Mouse (Mus musculus): ENCODE data around the gene Tmem233.

Tmem233 gene

GRCm38 (mm10) chr5:116029071-116029470 lies 54.0 kb downstream of the Tmem233 start:
- DNase-seq (ENCODE audit: low spot score in 2 of 2), result peak; percentile 45 to 47

DNA sequence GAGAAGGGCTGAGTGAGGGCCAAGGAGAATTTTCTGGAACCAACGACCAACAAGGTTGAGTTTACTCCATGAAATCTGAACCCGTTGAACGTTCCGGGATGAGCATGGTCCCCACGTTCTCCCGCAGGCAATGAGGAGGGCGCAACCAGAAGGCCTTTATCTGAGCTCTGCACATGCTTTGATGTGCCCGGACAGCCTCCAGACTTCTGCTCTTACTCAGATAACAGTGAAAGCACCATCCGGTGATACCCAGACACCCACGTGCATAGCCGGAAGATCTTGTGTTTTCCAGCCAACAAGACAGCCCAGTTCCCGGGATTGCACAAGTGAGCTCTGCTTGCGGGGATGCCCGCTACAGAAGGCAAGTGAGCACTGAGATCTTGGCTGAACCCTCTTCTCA lies 56.5 kb downstream of the Tmem233 start:
- DNase-seq (ENCODE audit: low spot score in 2 of 2), result peak; percentile 54 to 77

DNA sequence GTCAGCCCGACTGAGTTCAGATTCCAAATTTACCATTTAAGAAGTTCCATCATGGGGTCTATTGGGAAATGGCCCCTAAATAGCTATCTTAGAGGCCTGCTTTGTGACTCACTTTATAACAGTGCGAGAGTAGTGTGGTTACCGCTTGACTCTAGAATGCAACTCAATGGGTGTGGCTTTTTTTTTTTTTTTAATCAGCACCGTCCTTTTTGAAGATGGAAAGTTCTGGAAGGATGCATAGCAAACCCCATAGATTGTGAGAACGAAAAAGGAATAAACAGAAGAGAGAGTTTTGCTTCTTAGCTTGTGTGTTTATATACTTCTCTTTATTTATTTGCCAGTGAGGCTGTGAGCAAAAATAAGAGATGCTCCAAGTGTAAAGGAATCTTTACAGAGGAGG lies 56.9 kb downstream of the Tmem233 start:
- no peak for DNase-seq (ENCODE audit: low spot score in 2 of 2)

- DNase-seq (ENCODE audit: low spot score in 2 of 2), result peak; percentile 95 to 96
Measured at GRCm38 (mm10) chr5:116024327-116024739, 58.7 kb downstream of the Tmem233 start, which contains the start of gene Prkab1. Gene Prkab1 (minus strand): TSS chr5:116024508.

GRCm38 (mm10) chr5:116023821-116024284 lies 59.2 kb downstream of the Tmem233 start:
- DNase-seq (ENCODE audit: low spot score in 2 of 2), result no peak

GRCm38 (mm10) chr5:116023251-116023661 lies 59.8 kb downstream of the Tmem233 start:
- no peak for DNase-seq (ENCODE audit: low spot score in 2 of 2)

- DNase-seq (ENCODE audit: low spot score in 2 of 2), result no peak
Measured at GRCm38 (mm10) chr5:116022658-116023200, 60.3 kb downstream of the Tmem233 start.

GRCm38 (mm10) chr5:116022131-116022530 lies 60.9 kb downstream of the Tmem233 start:
- no peak for DNase-seq (ENCODE audit: low spot score in 2 of 2)

DNA sequence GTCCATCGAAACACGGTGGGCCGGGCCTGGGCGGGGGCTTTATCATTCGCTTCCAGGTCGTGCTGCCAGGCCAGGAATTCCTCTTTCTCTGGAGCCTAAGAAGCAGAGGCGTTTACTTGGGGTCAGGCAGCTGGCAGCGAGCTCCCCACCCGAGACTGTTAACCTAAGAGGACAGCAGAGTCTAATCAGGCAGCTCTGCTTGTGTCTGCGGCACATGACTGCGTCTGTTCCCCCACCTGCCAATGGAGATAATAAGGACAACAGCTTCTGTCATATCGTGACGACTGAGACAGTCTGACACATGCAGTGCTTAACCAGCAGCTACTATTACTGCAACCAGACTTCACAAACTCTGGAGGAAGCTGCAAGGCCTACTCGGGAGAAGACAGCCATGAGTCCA lies 61.5 kb downstream of the Tmem233 start:
- peak; percentile 36 to 58 for DNase-seq (ENCODE audit: low spot score in 2 of 2)

GRCm38 (mm10) chr5:116019371-116019770 lies 63.7 kb downstream of the Tmem233 start:
- DNase-seq (ENCODE audit: low spot score in 2 of 2), result no peak

GRCm38 (mm10) chr5:116018784-116019183 lies 64.3 kb downstream of the Tmem233 start:
- DNase-seq (ENCODE audit: low spot score in 2 of 2), result no peak

DNA sequence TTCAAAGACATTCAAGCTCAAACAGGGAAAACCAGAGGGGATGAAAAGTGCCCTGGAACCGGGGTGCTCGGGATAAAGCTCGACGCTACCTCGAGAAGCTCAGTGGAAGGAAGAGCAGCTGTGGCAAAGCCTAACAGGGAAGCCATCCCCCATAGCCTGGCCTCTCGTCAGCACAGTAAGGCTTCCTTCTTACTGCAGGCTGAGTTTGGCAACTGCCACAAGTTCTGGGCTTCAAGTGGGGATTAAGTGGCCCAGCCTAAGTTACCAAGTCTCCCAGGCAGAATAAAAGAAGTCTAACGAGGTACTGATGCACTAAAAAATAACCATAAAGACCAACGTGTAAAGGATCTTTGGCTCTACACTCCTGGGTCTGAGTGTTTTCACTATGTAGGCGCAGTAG lies 64.8 kb downstream of the Tmem233 start:
- no peak for DNase-seq (ENCODE audit: low spot score in 2 of 2)

GRCm38 (mm10) chr5:116017391-116017790 lies 65.7 kb downstream of the Tmem233 start:
- DNase-seq (ENCODE audit: low spot score in 2 of 2), result no peak

DNA sequence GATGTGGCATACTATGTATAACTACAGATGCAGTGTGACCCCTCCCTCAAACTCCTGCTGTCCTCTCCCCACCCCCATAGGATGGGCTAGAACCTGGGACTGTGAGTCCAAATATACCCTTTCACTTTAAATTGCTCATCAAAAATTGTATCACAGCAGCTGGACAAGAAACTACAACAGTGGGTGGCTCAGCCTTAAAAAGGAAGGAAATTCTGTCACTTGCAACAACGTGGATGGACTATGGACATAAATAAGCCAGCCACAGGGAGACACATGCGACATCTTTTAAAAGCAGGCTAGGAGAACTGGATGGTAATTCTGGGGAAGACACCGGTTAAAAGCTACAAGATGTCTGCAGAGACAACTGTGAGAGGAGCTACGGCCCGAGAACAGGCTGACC lies 66.5 kb downstream of the Tmem233 start:
- DNase-seq (ENCODE audit: low spot score in 2 of 2), result no peak

DNA sequence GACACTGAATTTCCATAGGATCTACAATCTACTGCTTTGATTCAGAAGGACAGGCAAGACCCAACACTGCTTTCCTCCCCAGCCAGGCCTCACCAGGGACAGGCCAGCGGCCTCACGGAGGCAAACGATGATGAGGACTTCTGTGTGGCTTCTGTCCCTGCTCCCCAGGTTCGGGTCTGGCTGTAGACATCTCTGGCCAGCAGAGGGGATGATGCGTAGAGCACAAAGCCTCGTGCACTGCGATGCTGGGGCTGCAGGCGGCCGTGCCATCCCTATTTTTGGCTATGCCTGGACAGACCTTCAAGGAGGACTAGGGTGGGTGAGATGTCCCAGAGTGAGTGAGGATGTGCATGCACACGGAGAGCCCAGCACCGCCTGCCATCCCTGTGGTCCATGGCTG lies 68.8 kb downstream of the Tmem233 start:
- no peak for DNase-seq (ENCODE audit: low spot score in 2 of 2)

DNA sequence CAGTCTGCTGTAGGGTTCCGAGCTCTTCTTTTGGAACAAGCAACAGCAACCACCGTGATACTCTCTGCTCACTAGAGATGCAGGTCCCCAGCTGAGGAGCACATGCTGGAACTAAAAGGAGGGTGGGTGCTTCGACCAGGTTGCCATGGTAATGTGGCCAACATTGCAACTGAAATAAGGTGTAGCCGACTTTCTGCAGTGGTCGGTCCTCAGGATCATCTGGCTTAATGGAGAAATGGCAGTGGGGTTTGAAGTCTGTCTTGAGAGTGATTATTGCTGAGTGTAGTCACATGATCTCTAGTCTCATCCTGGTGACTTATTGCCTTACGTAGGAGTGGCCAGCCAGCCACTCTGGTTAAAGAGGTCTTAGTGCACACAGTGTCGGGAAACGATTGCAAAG lies 69.2 kb downstream of the Tmem233 start:
- no peak for DNase-seq (ENCODE audit: low spot score in 2 of 2)

DNA sequence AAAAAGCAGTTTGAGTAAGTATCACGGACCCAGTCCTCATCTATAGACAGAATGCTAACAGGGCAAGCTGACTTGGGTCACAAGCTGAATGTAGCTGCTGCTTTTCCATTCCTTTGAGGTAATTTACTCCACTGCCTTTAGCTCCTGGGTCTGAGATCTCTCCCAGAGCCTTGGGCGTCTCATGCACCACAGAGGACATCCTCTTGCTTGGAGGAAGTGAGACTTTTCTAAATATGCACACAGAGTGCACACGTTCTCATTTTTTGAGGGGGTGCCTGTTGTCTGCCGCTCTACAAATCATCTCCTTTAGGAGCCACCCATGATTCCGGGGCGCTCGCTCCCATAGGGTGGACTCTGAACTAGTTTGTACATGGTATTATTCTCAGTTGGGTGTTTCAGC lies 70.5 kb downstream of the Tmem233 start:
- DNase-seq (ENCODE audit: low spot score in 2 of 2), result no peak

GRCm38 (mm10) chr5:116011700-116012099 lies 71.3 kb downstream of the Tmem233 start:
- DNase-seq (ENCODE audit: low spot score in 2 of 2), result no peak

DNA sequence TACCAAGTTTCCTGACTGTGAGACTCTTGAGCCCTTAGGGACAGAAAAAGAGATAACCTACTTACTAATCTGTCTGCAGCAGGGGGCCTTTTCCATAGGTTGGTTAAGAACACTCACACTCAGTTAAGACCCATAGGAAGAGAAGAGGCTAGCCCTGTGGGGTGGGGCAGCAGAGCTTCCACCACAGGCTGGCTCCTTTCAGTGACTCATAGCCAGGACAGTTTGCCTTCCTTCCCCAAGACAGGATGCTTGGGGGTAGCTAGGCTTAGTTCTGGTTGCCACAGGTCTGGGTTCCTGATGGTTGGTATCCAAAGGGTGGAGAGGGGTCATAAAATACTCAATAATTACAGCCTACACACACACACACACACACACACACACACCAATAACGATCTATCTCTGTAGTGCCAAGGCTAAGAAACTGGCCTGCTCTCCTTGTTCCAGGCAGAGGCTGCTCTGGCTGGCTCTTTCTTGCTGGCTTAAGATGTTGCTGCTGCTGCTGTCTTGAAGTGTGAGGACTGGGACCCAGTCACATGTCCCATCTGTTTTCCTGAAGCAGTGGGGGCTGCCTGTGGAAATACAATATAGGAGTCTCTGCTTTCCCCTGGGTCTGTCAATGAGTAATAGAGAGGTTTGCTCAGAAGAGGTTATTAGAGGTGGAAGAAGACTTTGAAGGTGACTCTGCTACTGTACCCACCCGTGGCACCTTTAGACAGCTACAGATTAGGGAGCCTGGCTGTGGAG lies 73.0 kb downstream of the Tmem233 start:
- no peak for DNase-seq (ENCODE audit: low spot score in 2 of 2)

DNA sequence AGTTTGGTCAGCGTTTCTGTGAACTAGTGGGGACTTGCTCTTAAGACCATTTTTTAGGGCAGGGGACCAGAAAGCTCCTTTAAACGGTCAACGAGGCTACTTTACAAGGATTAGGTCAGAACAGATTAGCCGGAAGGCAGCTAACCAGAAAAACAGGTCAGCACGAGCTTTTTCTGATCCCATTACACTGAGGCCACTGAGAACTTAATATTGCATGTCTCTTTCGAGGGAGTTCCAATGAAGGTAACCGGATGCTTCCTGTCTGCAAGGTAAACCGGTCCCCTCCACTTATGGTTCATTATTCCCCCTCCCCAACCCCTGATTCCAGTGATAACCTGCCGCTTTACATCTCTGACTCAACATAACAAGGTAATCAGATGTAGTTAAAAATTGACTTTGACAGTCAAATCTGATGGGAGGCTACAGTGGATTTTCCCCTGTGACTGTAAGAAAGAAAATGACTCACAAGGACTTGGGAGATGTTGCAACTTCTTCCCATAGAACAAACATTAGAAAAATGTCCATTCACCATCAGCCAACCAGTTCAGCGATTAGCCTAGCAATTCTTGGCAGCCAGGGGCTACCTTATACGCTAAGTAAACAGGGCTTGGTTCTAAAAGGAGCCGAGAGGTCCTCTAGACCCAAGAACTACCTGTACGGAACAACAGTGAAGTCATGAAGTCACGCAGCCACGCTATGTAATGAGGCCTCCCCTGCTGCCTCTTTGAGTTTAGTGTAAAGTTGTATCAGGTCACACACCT lies 73.8 kb downstream of the Tmem233 start:
- DNase-seq (ENCODE audit: low spot score in 2 of 2), result no peak

DNA sequence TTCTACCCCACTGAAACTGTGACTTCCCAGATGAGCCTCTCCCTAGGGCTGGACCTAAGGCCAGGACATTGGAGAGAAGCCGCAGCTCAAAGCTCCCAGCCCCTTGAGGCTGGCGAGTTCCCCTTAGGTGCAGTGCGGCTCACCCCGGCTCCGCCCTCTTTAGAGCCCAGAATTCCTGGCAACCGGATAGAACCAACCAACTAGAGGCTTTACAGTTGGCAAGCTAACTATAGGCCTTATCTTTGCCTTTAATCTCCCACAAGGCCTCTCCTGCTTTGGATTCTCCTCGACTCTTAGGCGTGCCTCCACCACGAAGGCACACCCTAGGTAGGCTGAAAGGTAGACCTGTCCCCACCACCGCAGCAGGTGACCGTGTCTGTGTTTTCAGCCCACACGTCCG lies 75.3 kb downstream of the Tmem233 start:
- no peak for DNase-seq (ENCODE audit: low spot score in 2 of 2)

- DNase-seq (ENCODE audit: low spot score in 2 of 2), result no peak
Measured at GRCm38 (mm10) chr5:116006324-116007099, 76.5 kb downstream of the Tmem233 start.

Measured in spleen, postnatal 36 days (tissue).